Mouse (Mus musculus) natural killer cell, adult 2 months (primary cell): ENCODE data around the gene Klf13.
A peak's percentile ranks its signal among the peaks of the same experiment; 100 is the strongest.

Experiments used
- DNase-seq, 2 experiments: peaks; one replicate each; pipeline ENCODE4 v3.0.0; 2022; ENCODE audit warnings: low spot score in 2 of 2

The Klf13 gene

GRCm38 (mm10) chr7:63925413-63926360 lies 13.0 kb downstream of the Klf13 start:
- DNase-seq = peak; percentile 60 to 69

- DNase-seq = no peak
Observed at GRCm38 (mm10) chr7:63924747-63925412, 13.8 kb downstream of the Klf13 start.

GRCm38 (mm10) chr7:63924151-63924550 lies 14.6 kb downstream of the Klf13 start:
- no peak for DNase-seq

- no peak for DNase-seq
Observed at GRCm38 (mm10) chr7:63922975-63923374, 15.7 kb downstream of the Klf13 start.

- no peak for DNase-seq
Observed at GRCm38 (mm10) chr7:63922571-63922970, 16.1 kb downstream of the Klf13 start.

GRCm38 (mm10) chr7:63921909-63922562 lies 16.7 kb downstream of the Klf13 start:
- DNase-seq = no peak

- peak; percentile 68 to 88 for DNase-seq
Observed at GRCm38 (mm10) chr7:63918771-63919768, 19.6 kb downstream of the Klf13 start.

- DNase-seq = no peak
Observed at GRCm38 (mm10) chr7:63917693-63918092, 21.0 kb downstream of the Klf13 start.

GRCm38 (mm10) chr7:63916268-63916907 lies 22.3 kb downstream of the Klf13 start, which contains the start of gene E030018B13Rik:
Gene E030018B13Rik (plus strand): TSS chr7:63916857.
- DNase-seq = no peak

- no peak for DNase-seq
Observed at GRCm38 (mm10) chr7:63914891-63915290, 23.8 kb downstream of the Klf13 start.

GRCm38 (mm10) chr7:63913724-63914692 lies 24.7 kb downstream of the Klf13 start:
- DNase-seq = no peak

- no peak for DNase-seq
Observed at GRCm38 (mm10) chr7:63912924-63913723, 25.6 kb downstream of the Klf13 start.

GRCm38 (mm10) chr7:63912234-63912810 lies 26.4 kb downstream of the Klf13 start:
- DNase-seq = no peak

- DNase-seq = peak in 1 of 2 experiments; percentile 69
Observed at GRCm38 (mm10) chr7:63911383-63912233, 27.1 kb downstream of the Klf13 start.

- DNase-seq = peak in 1 of 2 experiments; percentile 68
Observed at GRCm38 (mm10) chr7:63910912-63911311, 27.8 kb downstream of the Klf13 start.

GRCm38 (mm10) chr7:63910225-63910624 lies 28.5 kb downstream of the Klf13 start:
- no peak for DNase-seq
